Mouse (Mus musculus) G1E-ER4 (cell line): ENCODE results near the gene Chrm1. TPM values are rescaled to one million over a fixed set of nuclear protein-coding genes. Genes with fewer than 3 reads are reported as not detected.

Experiments
- GATA1 ChIP-seq: IDR thresholded peaks from one replicate; pipeline ENCODE4 v1.8.0; 2012; ENCODE audit warnings: low read length, inconsistent platforms
- polyA plus RNA-seq: library from polyadenylated mRNA; stranded (reverse); fragments of >175 nt; gene quantifications from 2 replicates; pipeline ENCODE4 v1.2.3, GENCODE M21; 2012

The Chrm1 gene
- polyA plus RNA-seq, 1 experiment: 0.12 TPM

DNA sequence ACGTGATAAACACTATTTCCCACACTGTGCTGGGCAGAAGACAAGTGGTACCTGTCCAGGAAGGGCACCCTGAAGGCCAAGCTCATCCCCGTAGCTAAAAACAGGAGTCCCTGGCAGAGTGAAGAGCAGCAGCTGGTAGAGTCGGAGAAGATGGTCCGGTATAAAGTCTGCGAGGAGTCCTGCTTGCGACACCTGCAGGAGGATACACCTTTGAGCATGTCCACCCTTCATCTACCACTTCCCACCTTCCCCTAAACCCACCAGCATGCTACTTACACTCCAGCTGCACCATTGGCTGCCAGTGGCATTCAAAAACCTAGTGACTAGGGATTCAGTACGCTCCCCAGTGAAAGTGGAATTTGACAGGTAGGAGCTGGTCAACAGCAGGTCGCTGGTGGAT, 45.4 kb downstream of the Chrm1 start:
- no peak for TF ChIP-seq GATA1

DNA sequence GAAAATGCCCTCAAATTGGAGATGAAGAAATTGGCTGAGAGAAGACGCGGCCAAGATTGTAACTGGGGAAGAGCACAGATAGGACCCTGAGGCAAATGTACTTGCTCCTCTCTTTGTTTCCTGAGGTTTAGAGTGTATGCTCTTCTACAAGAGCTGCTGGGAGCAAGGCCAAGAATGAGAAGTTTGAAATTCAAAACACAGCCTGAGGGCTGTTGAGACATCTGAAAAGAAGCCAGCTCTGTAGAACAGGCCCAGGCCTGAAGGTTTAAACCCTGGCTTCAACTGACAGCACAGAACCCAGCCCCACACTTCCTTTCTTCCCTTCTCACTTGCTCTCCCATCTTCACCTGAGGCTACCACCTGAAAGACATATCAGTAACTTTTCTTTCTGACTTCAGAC, 46.5 kb downstream of the Chrm1 start:
- TF ChIP-seq GATA1: no peak

DNA sequence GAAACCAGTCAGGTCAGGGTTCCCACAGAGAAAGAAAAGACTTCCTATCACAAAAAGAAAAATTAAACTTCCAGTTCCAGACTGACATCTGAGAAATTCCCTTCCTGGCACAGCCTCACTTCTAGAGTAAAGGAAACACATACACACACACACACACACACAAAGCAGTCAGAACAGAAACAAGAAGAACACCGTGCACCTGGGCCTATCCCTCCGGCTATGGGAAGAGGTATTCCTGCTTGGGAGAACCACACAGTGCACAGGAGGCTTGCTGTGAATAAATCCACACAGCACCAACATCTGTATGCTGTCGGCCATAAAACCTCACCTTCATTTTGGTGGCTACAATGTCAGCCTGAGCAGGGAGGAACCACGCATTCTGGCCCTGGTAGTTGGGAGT, 47.9 kb downstream of the Chrm1 start:
- TF ChIP-seq GATA1: no peak

DNA sequence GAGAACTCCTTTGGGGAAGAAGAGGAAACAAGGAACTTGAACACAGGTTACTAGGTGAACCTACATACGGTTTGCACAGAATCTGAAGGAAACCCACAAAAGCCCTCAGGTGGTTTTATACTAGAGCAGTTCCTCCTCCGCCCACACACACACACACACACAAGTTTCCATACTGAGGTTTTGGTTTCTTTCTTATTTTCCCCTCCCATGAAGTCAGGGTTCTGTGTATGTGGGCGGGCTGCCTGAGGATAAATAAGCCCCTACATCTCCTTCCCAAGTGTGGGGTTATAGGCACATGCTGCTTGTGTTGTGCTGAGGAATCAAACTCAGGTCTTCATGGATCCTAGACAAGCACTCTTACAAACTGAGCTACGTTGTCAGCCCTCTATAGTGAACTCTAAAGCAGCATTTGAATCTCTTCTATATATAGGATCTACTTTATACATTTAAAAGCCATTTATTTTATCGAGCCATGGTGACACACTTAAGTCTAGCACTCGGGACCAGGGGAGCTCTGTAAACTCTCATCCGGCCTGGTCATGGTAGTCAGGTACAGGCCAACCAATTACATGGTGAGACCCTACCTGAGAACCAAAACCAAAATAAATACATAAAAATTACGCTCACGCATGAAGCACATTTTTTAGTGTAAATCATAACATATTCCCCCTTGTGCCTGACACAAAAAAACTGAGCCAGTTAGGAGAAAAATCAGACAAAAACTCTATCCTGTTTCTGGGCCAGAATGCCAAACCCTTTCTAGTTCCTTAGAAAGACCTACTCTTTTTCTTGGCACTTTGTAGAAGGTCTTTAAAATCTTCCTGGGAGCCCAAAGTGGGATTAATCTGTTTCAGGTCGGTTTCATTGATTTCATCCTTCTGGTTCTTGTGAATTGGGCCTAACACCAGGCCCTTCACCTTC, 48.6 kb downstream of the Chrm1 start:
- no peak for TF ChIP-seq GATA1

DNA sequence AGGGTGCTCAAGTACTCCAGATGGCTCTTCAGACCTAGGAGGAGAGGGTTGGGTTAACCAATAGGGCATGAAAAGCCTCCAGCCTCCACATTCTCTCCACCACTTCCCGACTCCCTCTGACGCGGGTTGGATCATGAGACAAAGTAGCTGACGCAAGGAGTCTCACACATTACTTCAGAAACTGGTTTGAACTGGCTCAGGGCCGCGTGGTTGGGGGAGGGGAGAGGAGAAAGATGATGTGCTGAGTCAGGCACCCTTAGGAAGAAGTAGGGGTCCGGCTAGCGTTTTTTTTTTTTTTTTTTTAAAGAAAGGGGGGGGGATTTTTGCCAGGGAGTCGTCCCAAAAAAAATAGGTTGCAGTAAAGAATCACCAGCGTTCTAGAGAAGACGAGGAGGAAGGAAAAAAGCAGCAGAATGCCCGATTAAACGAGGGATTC, 49.3 kb downstream of the Chrm1 start:
- no peak for TF ChIP-seq GATA1

DNA sequence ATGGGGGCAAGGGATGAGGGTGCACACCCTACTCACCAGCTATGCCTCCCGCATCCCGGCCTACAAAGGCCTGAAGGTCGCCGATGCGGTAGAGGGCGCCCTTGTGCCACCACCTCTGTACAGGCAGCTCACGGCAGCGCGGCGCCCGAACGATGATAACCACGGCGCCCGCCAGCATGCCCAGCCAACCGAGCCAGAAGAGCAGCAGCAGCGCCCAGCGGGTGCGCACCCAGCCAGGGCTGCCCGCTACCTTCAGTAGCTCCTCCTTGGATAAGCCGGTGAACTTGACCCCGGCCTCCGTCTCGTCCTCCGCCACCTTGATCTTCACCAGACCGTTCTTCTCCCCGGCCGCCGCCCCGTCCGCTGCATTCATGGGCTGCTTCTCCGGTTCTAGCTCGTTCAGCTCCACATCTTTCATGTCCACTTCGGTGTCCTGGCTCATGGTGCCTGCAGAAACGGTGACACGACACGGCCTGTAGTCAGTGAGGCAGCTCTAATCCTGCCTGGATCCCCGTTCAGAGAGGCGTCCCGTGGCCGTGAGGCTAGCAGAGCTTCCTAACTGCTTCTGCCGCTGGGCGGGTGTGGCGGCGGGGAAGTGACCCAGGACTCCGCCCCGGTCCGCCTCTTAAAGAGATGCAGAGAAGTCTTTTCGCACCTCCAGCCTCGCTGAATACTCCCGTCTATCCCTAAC, 49.9 kb downstream of the Chrm1 start:
- TF ChIP-seq GATA1: no peak

DNA sequence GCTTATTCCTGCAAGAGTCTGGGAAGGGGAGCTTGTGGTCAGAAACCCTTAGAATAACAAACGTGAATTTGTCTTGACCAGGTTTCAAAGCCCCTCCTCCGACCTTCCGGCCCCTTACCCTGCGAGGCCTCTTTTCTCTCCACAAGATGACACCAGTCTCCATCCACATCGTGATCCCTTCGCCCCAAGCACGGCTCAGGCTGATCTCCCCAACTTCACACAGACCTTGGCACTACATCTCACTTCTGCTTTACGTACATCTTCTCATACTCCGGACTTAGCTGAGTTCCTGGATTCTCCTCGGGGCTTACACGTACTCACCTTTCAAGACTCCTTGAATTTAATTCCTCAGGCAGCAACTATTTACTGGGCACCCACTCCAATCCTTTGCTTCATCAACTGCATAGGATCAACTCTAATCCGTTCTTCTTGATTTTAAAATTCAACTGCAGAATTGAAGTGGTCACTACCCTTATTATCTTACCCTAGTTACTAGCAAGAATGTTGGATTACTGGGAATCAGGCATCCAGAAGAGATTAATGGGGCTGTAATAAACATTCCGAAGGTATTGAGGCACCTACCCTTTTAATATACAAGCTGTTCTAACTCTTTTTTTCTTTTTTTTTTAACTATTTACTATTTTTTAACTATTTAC, 50.5 kb downstream of the Chrm1 start:
- TF ChIP-seq GATA1: no peak

DNA sequence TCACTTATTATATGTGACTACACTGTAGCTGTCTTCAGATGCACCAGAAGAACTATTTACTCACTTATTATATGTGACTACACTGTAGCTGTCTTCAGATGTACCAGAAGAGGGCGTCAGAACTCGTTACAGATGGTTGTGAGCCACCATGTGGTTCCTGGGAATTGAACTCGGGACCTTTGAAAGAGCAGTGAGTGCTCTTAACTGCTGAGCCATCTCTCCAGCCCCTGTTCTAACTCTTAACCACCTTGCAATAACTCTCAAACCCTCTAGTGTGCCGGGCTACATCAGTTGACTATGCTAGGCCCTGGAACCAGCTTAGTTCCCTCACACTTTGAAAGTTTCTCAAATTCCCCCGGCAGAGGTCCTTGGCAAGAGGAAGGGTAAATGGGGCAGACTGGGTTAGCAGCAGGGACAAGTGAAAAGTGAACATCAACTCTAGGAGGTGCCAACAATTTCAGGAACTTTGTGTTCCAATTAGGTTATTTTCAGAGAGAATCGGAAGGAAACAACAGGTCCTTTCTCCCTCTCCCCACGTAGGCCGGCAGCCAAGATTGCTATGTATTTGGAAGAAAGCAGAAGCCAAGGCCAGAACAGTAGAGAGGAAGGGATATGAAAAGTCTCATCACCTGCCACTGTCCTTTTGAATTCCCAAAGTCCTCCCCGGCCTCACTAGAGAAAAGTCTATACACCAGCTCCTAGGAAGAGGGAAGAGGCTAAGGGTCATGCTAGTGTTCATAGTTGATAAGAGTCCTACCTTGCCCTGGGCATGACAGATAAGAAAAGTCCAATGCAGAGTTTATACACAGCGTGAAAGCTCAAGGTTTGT, 51.3 kb downstream of the Chrm1 start:
- peak; percentile 44 for TF ChIP-seq GATA1

DNA sequence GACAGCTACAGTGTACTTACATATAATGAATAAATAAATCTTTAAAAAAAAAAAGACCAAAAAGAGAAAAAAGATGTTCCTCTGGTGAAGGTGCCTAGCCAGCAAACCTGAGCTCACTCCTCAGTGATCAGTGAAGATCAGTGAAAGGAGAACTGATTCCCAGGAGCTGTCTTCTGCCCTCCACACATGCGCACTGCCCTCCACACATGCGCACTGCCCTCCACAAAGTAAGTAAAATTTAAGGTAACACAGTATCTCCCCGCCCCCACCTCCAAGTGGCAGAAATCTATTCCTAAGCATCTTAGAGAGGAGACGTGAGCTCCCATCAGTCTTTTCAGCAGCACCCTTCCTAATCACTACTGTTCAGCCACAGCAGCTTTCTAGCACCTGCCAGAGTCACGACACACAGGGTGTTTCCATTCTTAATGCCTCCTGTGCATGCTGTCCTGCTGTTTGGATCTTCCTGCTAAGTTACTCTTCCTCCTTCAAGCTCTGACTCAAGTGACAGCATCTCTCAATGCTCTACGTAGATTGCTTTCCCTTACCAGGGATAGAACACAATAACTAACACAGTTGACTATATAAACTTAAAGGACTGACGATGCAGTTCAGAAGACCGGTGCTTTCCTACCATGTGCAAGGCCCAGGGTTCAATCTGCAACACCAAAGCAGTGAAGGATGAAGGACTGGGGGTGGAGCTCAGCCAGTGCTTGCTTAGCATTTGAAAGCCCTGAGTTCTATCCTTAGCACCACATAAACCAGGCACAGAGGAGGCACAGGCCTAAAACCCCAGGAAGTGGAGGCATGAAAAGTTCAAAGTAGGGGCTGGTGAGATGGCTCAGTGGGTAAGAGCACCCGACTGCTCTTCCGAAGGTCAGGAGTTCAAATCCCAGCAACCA, 52.5 kb downstream of the Chrm1 start:
- TF ChIP-seq GATA1: no peak

DNA sequence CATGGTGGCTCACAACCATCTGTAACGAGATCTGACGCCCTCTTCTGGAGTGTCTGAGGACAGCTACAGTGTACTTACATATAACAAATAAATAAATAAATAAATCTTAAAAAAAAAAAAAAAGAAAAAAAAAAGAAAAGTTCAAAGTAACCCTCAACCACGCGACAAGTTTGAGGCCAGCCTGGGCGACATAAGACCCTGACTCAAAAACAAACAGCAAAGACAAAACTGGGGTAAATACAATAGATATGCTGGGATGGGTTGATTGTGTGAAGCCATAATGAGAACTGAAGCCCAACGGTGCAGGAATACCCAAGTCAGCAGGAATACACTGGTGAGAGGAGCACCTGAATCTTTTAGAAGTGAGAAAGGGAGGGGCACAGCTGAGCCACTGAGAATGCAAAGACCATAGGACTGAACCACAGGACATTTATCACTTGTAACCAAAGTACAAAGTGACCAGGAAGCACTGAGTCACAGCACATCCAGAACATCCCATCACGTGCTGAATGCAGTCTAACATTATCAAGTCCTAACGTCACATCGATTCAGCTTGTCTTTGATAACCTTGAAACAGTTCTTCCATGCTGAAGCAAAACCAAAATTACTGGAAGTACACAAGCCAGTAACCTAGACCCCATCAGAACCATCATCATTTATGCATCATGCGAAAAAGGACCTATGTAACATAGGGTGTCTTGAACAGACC, 53.3 kb downstream of the Chrm1 start:
- no peak for TF ChIP-seq GATA1

DNA sequence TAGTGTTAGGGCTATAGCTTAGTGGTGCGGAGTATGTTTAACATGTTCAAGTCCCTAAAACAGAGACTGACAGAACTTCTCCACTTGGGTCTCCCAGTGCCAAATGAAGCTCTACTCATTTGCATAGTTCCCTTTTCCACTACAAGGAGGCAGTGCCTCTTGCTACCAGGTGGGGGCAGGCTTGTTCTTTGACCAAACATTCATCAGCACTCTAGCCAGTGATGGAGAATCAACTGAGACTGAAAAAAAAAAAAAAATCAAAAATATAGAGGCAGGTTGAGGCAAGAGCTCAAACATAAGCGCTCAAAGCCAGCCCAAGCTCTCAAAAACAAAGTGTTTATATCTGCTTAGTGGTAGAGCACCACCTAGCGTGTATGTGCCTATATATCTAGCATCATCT, 54.8 kb downstream of the Chrm1 start:
- no peak for TF ChIP-seq GATA1

DNA sequence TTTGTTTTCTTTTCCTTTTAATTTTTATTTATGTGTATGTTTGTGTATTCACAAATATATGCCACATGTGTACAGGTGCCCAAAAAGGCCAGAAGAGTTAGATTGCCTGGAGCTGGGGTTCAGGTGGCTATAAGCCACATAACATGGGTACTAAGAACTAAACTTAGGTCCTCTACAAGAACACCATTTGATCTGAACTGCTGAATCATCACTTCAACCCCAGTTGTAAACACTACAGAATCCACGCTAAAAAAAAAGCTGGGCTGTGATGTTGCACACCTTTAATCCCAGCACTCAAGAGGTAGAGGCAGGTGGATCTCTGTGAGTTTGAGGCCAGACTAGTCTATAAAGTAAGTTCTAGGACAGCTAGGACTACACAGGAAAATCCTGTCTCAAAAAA, 57.8 kb downstream of the Chrm1 start:
- TF ChIP-seq GATA1: no peak

DNA sequence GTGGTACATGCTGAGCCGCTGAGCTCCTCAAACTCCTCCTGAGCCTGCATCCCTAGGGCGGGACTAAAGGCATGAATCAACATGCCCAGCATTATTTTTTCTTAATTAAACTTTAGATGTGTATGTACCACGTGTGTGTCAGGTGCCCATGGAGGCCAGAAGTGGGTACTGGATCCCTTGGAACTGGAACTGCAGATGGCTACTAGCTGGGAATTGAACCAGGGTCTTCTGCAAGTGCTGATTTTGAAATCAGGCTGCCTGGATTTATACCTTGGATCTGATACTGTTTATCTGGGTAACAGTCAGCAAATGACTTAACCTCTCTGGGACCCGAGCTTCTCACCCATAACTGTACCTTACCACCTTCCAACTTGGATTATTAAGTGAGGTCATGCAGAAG, 58.4 kb downstream of the Chrm1 start:
- TF ChIP-seq GATA1: no peak

DNA sequence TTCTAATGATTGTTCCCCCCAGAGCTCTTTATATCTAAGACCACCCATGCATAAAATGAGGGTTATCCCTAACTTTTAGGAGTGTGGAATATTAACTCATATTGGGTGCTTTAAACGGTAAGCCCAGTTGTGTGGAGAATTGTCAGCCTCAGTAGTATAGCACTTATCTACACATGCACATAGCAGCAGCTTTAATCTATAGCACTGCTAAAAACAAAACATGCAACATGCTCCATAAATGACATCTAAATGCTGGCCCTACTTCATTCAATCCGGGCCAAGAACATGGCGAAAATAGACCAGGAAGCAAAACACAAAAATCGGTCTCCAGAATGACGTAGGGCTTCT, 58.9 kb downstream of the Chrm1 start:
- TF ChIP-seq GATA1: no peak
